Mouse (Mus musculus): Measurements from ENCODE around the gene Strada. TPM values are rescaled to one million over a fixed set of nuclear protein-coding genes. Genes with fewer than 3 reads are reported as not detected.
"Not testable (repeated sequence)": the region's sequence is repeated elsewhere in the genome, so short reads cannot be mapped to it uniquely, and the experiment has no call there.

Gene Strada
- polyA plus RNA-seq, 1 experiment = 58.2 TPM

DNA sequence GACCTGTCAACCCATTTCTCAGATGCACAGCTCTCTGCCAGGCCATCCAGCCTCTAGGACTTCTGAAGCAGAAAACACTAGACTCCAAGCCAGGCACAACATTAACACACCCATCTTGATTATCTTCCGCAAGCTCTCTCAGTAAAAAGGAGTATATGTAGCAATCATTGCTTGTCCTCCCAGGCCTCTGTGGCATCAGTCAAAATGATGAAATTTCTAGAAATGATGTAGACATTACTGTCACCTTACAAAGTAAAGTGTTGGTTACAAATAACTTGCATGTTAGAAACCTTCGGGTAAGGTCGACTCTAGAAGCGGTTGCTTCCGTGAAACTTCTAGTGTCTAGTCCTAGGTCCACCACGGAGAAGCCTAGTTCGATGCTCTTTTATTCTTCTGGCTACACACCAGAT lies 13.5 kb upstream of the Strada start:
- no peak for TF ChIP-seq POLR2A (IDR thresholded peaks at IDR 0.05; ENCODE audit: borderline replicate concordance, insufficient read depth, low read length)
- TF ChIP-seq CTCF (IDR thresholded peaks at IDR 0.05; ENCODE audit: borderline replicate concordance, insufficient read depth, low read depth, low read length) = no peak
- no peaks in the 10 kb centered on the region for H3K27me3 ChIP-seq (ENCODE audit: control insufficient read depth, insufficient read depth, low read length)
- DNase-seq = no peak
- H3K27ac ChIP-seq (ENCODE audit: insufficient read depth, low read length) = no peak overlapping the region
- no peaks in the 10 kb centered on the region; the same call in 1 of the 2 replicates for H3K4me1 ChIP-seq (ENCODE audit: control insufficient read depth, insufficient read depth, low read length)
- WGBS = 18% methylated on average over 7 of the region's 7 CpGs
- peak overlapping the region; percentile 82 for H3K4me3 ChIP-seq (replicated peaks; ENCODE audit: insufficient read depth, low read depth, low read length)

DNA sequence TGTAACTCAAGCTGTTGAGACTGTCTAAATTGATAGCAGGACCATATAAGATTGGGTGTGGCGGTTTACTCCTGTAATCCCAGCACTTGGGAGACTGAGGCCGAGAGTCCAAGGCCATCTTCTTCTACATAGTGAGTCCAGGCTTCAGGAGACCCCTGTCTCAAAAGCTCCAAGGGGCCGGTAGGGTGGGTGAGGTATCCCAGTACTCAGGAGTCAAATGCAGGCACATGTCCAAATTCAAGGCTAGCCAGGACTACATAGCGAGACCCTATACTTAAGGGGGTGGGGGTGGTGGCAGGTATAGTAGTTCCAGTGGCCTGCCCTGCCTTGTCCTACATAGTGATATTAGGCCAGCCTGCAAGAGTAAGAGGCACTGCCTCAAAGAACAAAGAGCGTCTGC lies 12.9 kb upstream of the Strada start:
- Histone ChIP-seq H3K4me3 (replicated peaks; ENCODE audit: insufficient read depth, low read depth, low read length) (peak overlapping the region; percentile 24), H3K27me3 (ENCODE audit: control insufficient read depth, insufficient read depth, low read length) (no peaks in the 10 kb centered on the region), H3K4me1 (ENCODE audit: control insufficient read depth, insufficient read depth, low read length) (no peaks in the 10 kb centered on the region; the same call in 1 of the 2 replicates), H3K27ac (ENCODE audit: insufficient read depth, low read length) (no peak overlapping the region)
- peak in 1 of 2 experiments; percentile 24 for DNase-seq
- no peak for TF ChIP-seq POLR2A (IDR thresholded peaks at IDR 0.05; ENCODE audit: borderline replicate concordance, insufficient read depth, low read length)
- TF ChIP-seq CTCF (IDR thresholded peaks at IDR 0.05; ENCODE audit: borderline replicate concordance, insufficient read depth, low read depth, low read length) = no peak
- WGBS = 79% methylated on average over 5 of the region's 5 CpGs

DNA sequence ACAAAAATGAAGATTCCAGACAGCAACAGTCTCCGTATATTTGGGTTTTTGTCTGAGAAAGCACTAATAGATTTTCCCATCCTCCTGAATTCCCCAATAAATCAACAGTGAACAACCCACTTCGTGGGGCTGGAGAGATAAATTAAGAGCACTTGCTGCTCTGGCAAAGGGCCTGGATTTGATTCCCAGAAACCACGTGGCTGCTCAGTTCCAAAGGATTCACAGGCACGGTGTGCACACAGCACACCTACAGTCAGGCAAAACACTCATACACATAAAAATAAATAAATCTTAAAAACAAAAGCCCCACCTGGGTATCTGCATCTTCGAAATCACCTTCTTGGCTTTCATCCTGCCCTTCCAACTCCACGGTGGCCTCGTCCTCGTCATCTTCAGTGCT lies 10.8 kb upstream of the Strada start:
- DNase-seq = no peak
- Histone ChIP-seq H3K27ac (ENCODE audit: insufficient read depth, low read length) (no peak overlapping the region), H3K27me3 (ENCODE audit: control insufficient read depth, insufficient read depth, low read length) (no peaks in the 10 kb centered on the region), H3K4me1 (ENCODE audit: control insufficient read depth, insufficient read depth, low read length) (no peaks in the 10 kb centered on the region; the same call in 1 of the 2 replicates), H3K4me3 (replicated peaks; ENCODE audit: insufficient read depth, low read depth, low read length) (no peak overlapping the region)
- 55% methylated on average over 8 of the region's 8 CpGs for WGBS
- no peak for TF ChIP-seq POLR2A (IDR thresholded peaks at IDR 0.05; ENCODE audit: borderline replicate concordance, insufficient read depth, low read length)
- TF ChIP-seq CTCF (IDR thresholded peaks at IDR 0.05; ENCODE audit: borderline replicate concordance, insufficient read depth, low read depth, low read length) = no peak

DNA sequence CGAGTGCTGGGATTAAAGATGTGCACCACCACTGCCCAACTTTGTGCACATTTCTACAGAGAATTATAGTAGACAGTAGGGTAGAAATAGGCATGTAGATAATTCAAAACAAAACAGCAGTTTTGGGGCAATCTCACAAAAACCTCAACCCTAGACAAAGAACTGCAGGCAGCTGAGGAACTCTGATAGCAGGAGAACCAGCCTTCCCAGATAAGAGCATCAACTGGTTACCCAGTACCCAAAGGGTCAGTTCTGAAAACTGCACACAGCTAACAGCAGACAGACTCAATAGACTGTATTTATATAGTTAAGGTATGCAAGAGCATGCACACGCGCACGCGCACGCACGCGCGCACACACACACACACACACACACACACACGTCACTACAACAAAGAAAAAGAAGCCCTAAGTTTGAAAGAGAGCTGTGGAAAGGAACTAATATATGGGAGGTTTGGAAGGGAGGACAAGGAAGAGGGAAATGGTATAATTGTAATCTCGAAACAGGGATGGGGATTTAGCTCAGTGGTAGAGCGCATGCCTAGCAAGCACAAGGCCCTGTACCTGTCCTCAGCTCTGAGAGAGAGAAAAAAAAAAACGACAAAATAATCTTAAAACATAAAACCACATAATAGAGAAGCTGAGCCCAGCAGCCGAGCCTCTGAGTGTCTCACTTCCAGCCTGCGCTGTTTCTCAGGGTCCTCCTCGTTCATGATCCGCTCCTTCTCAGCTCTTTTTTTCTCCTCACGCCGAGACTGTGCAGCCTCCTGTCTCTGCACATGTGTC lies 438 bp downstream of the Strada start:
- TF ChIP-seq POLR2A (IDR thresholded peaks at IDR 0.05; ENCODE audit: borderline replicate concordance, insufficient read depth, low read length) (no peak), CTCF (IDR thresholded peaks at IDR 0.05; ENCODE audit: borderline replicate concordance, insufficient read depth, low read depth, low read length) (no peak)

DNA sequence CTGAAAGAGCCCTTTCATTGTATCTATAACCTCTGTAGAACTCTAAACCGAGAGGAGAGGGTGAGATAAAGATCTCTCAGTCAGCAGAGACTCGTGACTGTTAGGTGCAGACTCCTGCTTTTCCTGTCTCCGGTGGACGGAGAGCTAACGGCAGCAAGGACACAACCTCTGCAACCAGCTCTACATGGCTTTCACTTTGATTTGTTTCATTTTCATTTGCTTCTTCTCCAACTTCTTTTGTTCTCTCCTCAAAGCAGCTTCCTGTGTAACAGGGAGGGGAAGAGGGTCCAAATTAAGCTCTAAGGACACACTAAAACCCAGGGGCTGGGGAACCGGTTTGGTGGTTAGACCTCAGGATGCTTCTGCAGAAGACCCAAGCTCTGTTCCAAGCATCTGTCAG lies 1.2 kb downstream of the Strada start:
- TF ChIP-seq POLR2A (IDR thresholded peaks at IDR 0.05; ENCODE audit: borderline replicate concordance, insufficient read depth, low read length) (no peak), CTCF (IDR thresholded peaks at IDR 0.05; ENCODE audit: borderline replicate concordance, insufficient read depth, low read depth, low read length) (no peak)

More for the DNA sequence above, 438 bp downstream of the Strada start:
- peak in 1 of 2 experiments; percentile 3 for DNase-seq
- 96% methylated on average over 19 of the region's 19 CpGs for WGBS
- H3K27ac ChIP-seq (ENCODE audit: insufficient read depth, low read length) = no peak overlapping the region
- H3K4me1 ChIP-seq (ENCODE audit: control insufficient read depth, insufficient read depth, low read length) = no peaks in the 10 kb centered on the region
- H3K27me3 ChIP-seq (ENCODE audit: control insufficient read depth, insufficient read depth, low read length) = no peaks in the 10 kb centered on the region
- H3K4me3 ChIP-seq (replicated peaks; ENCODE audit: insufficient read depth, low read depth, low read length) = no peak overlapping the region

DNA sequence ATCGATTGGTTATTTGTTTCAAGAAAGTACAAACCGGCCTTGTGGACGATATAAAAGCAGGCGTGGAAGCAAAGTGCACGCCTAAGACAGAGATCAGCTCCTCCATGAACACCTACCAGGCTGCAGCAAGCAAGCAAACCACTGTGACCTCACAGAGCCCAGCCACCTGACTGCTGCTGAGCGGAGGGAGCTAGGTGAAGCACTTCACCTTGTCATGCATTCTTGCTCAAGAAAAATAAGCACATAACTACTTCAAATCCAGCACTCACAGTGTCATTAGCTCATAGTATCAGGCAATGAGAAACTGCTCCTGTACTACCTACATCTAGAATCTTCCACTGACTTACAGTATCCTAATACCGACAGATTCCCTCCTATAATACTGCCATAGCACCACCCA lies 2.0 kb downstream of the Strada start:
- H3K4me1 ChIP-seq (ENCODE audit: control insufficient read depth, insufficient read depth, low read length); H3K4me3 ChIP-seq (replicated peaks; ENCODE audit: insufficient read depth, low read depth, low read length); DNase-seq; H3K27ac ChIP-seq (ENCODE audit: insufficient read depth, low read length); H3K27me3 ChIP-seq (ENCODE audit: control insufficient read depth, insufficient read depth, low read length): not testable (repeated sequence)
- 94% methylated on average over 7 of the region's 7 CpGs for whole genome bisulfite sequencing

More for the DNA sequence above, 1.2 kb downstream of the Strada start:
- Histone ChIP-seq H3K27me3 (ENCODE audit: control insufficient read depth, insufficient read depth, low read length) (no peaks in the 10 kb centered on the region), H3K27ac (ENCODE audit: insufficient read depth, low read length) (no peak overlapping the region), H3K4me3 (replicated peaks; ENCODE audit: insufficient read depth, low read depth, low read length) (no peak overlapping the region), H3K4me1 (ENCODE audit: control insufficient read depth, insufficient read depth, low read length) (no peaks in the 10 kb centered on the region)
- WGBS = 88% methylated on average over 6 of the region's 6 CpGs
- DNase-seq = no peak

DNA sequence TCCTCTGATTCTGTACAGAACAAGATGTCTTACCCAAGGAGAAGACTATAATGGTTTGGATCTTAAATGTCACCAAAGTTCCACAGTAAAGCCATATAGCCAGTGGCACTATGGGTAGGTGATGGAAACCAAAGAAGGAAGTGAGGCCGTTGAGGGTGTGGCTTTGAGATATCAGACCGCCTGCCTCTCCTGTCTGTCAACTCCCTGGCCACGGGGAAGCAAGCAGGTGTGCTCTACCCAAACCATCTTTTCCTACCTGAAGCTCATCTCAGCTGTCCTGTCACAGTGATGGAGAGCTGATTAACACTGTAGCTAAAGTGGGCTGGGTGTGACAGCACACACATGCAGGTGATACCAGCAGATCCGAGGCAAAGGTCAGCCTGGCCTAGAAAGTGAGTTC lies 3.7 kb downstream of the Strada start:
- Histone ChIP-seq H3K27me3 (ENCODE audit: control insufficient read depth, insufficient read depth, low read length) (no peaks in the 10 kb centered on the region), H3K4me1 (ENCODE audit: control insufficient read depth, insufficient read depth, low read length) (no peaks in the 10 kb centered on the region), H3K4me3 (replicated peaks; ENCODE audit: insufficient read depth, low read depth, low read length) (no peak overlapping the region), H3K27ac (ENCODE audit: insufficient read depth, low read length) (no peak overlapping the region)
- DNase-seq = no peak
- 90% methylated on average over 4 of the region's 4 CpGs for WGBS
- TF ChIP-seq CTCF (IDR thresholded peaks at IDR 0.05; ENCODE audit: borderline replicate concordance, insufficient read depth, low read depth, low read length) = no peak
- no peak for TF ChIP-seq POLR2A (IDR thresholded peaks at IDR 0.05; ENCODE audit: borderline replicate concordance, insufficient read depth, low read length)

DNA sequence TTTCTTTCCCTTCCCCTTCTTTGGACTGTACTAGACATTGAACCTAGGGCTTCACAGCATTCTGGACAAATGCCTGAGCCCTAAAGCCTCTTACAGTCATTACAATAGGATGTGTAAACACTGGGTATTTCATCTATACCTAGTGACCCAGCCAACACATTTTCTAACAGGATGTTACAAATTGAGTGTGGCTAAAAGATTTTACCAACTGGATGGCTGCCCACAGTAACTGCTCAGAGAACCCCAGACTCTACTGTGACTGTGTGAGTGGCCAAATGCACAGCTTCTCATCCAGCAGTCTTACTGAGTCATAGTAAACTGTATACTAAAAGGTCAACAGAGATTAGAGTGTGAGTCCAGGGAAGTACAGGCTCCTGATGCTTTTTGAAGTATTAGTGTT lies 6.6 kb downstream of the Strada start:
- no peak overlapping the region for H3K4me3 ChIP-seq (replicated peaks; ENCODE audit: insufficient read depth, low read depth, low read length)
- H3K4me1 ChIP-seq (ENCODE audit: control insufficient read depth, insufficient read depth, low read length) = peaks cover 2% of the 10 kb centered on the region; the same call in 1 of the 2 replicates
- DNase-seq = no peak
- no peak overlapping the region for H3K27ac ChIP-seq (ENCODE audit: insufficient read depth, low read length)
- H3K27me3 ChIP-seq (ENCODE audit: control insufficient read depth, insufficient read depth, low read length) = no peaks in the 10 kb centered on the region
- no peak for TF ChIP-seq CTCF (IDR thresholded peaks at IDR 0.05; ENCODE audit: borderline replicate concordance, insufficient read depth, low read depth, low read length)
- no peak for TF ChIP-seq POLR2A (IDR thresholded peaks at IDR 0.05; ENCODE audit: borderline replicate concordance, insufficient read depth, low read length)

Measured in cerebellum, adult 2 months (tissue).